Mouse (Mus musculus) limb, embryonic 11.5 days (tissue): ENCODE results near the gene Homer3. TPM values are rescaled to one million over a fixed set of nuclear protein-coding genes. Genes with fewer than 3 reads are reported as not detected.

Experiments
- ATAC-seq: fragments of 200-750 bp; cut with Nextera tagmentation; 2 replicates; pipeline ENCODE4 v1.8.0; 2017; ENCODE audit warnings: low read depth; ENCODE audit not compliant: insufficient number of reproducible peaks, low FRiP score, low TSS enrichment
- DNase-seq: peaks from one replicate; pipeline ENCODE4 v3.0.0-alpha.2; 2015; ENCODE audit warnings: low spot score
- H3K27ac ChIP-seq: fragments of 300-500 bp; sonication (generic); replicated peaks from 2 replicates; pipeline ENCODE4 v1.5.1; 2014; ENCODE audit warnings: low read depth, mild to moderate bottlenecking, low read length
- H3K27me3 ChIP-seq: fragments of 300-500 bp; sonication (generic); 2 replicates; pipeline ENCODE4 v1.6.1; 2014; ENCODE audit warnings: mild to moderate bottlenecking, low read length, mixed read lengths; ENCODE audit not compliant: control insufficient read depth, insufficient read depth
- H3K36me3 ChIP-seq: fragments of 300-500 bp; sonication (generic); 2 replicates; pipeline ENCODE4 v1.6.1; 2014; ENCODE audit warnings: mild to moderate bottlenecking, low read length, moderate library complexity, mixed read lengths; ENCODE audit not compliant: control insufficient read depth, insufficient read depth
- H3K4me1 ChIP-seq: fragments of 300-500 bp; sonication (generic); 2 replicates; pipeline ENCODE4 v1.6.1; 2014; ENCODE audit warnings: low read length, mixed read lengths; ENCODE audit not compliant: control insufficient read depth, insufficient read depth
- H3K4me2 ChIP-seq: fragments of 300-500 bp; sonication (generic); 2 replicates; pipeline ENCODE4 v1.6.1; 2014; ENCODE audit warnings: low read depth, mild to moderate bottlenecking, moderate library complexity; ENCODE audit not compliant: severe bottlenecking
- H3K4me3 ChIP-seq: fragments of 300-500 bp; sonication (generic); 2 replicates; pipeline ENCODE4 v1.5.1; 2014; ENCODE audit warnings: low read depth, low read length
- H3K9ac ChIP-seq: fragments of 300-500 bp; sonication (generic); 2 replicates; pipeline ENCODE4 v1.6.1; 2014; ENCODE audit warnings: mild to moderate bottlenecking, low read length
- H3K9me3 ChIP-seq: fragments of 300-500 bp; sonication (generic); 2 replicates; pipeline ENCODE4 v1.6.1; 2016; ENCODE audit warnings: low read length; ENCODE audit not compliant: control insufficient read depth
- WGBS: fragments of 180-500 bp; shearing (Covaris S2); extraction: QIAGEN DNeasy Blood & Tissue Kit; methylation state at CpG from one replicate; pipeline ENCODE4 v1.1.7; 2014; 5-methylcytosine and 5-hydroxymethylcytosine counted together
- polyA plus RNA-seq: library from polyadenylated mRNA; unstranded; fragments of >200 nt; fragmentation: Nextera tagmentation; extraction: Ambion mirVana; gene quantifications from 2 replicates; pipeline ENCODE4 v1.2.1, GENCODE M21; 2014

The Homer3 gene
- polyA plus RNA-seq: 75.2 and 78.6 TPM in 2 replicates

GRCm38 (mm10) chr8:70282603-70283135 lies at the start of gene Homer3:
Homer3 (plus strand) TSS chr8:70282827.
- DNase-seq: peak; percentile 94
- Histone ChIP-seq H3K4me1 (peaks cover 10% of the 10 kb centered on the region; the same call in 1 of the 2 replicates), H3K4me3 (peak within 1 kb of the TSS; percentile 98), H3K9ac (peak within 1 kb of the TSS; percentile 98), H3K36me3 (peaks cover 24% of the 10 kb centered on the region), H3K9me3 (peaks cover 4% of the 10 kb centered on the region; the same call in 1 of the 2 replicates), H3K27ac (peak within 1 kb of the TSS; percentile 38), H3K4me2 (peak within 1 kb of the TSS; percentile 88), H3K27me3 (no peaks in the 10 kb centered on the region)
- under 1% methylated on average over 36 of the region's 36 CpGs for WGBS
- ATAC-seq: peak; percentile 85

GRCm38 (mm10) chr8:70233606-70234005 lies 49.0 kb upstream of the Homer3 start:
- DNase-seq (no peak), ATAC-seq (no peak)
- Histone ChIP-seq H3K27me3 (no peaks in the 10 kb centered on the region), H3K4me3 (peak overlapping the region; percentile 65), H3K9ac (peak overlapping the region; percentile 67), H3K4me2 (peak overlapping the region; percentile 90), H3K4me1 (peaks cover 7% of the 10 kb centered on the region; the same call in 1 of the 2 replicates), H3K27ac (no peak overlapping the region), H3K9me3 (no peaks in the 10 kb centered on the region), H3K36me3 (peaks cover 6% of the 10 kb centered on the region)
- 11% methylated on average over 13 of the region's 13 CpGs for WGBS

GRCm38 (mm10) chr8:70234080-70234780 lies 48.4 kb upstream of the Homer3 start, which contains the start of the genes Sugp2 and Armc6:
Sugp2 (plus strand) TSS chr8:70234226.
Armc6 (minus strand) TSS chr8:70234466.
- DNase-seq (peak; percentile 93), ATAC-seq (peak; percentile 92)
- Histone ChIP-seq H3K9ac (peak within 1 kb of the TSS; percentile 67), H3K4me2 (peak within 1 kb of the TSS; percentile 90), H3K36me3 (peaks cover 6% of the 10 kb centered on the region), H3K4me1 (peaks cover 7% of the 10 kb centered on the region; the same call in 1 of the 2 replicates), H3K4me3 (peak within 1 kb of the TSS; percentile 65), H3K27ac (peak within 1 kb of the TSS; percentile 52; the same call in 1 of the 2 replicates), H3K27me3 (no peaks in the 10 kb centered on the region), H3K9me3 (no peaks in the 10 kb centered on the region)
- 0% methylated on average over 66 of the region's 67 CpGs for WGBS

GRCm38 (mm10) chr8:70234781-70235128 lies 47.9 kb upstream of the Homer3 start:
- no peak for DNase-seq
- ATAC-seq: no peak; the same call in 1 of the 2 replicates
- H3K4me2 ChIP-seq: peak overlapping the region; percentile 90
- peak overlapping the region; percentile 65 for H3K4me3 ChIP-seq
- H3K4me1 ChIP-seq: peaks cover 7% of the 10 kb centered on the region; the same call in 1 of the 2 replicates
- peaks cover 6% of the 10 kb centered on the region for H3K36me3 ChIP-seq
- H3K9me3 ChIP-seq: no peaks in the 10 kb centered on the region
- peak overlapping the region; percentile 67 for H3K9ac ChIP-seq
- H3K27me3 ChIP-seq: no peaks in the 10 kb centered on the region
- H3K27ac ChIP-seq: no peak overlapping the region; the same call in 1 of the 2 replicates
- WGBS: 0% methylated on average over 15 of the region's 15 CpGs

- Histone ChIP-seq H3K9me3 (no peaks in the 10 kb centered on the region), H3K9ac (no peak overlapping the region), H3K4me3 (no peak overlapping the region), H3K4me1 (peaks cover 7% of the 10 kb centered on the region; the same call in 1 of the 2 replicates), H3K36me3 (peaks cover 12% of the 10 kb centered on the region), H3K27me3 (no peaks in the 10 kb centered on the region), H3K27ac (no peak overlapping the region), H3K4me2 (no peak overlapping the region)
- 93% methylated on average over 2 of the region's 2 CpGs for WGBS
- no peak for DNase-seq
- ATAC-seq: no peak
Observed at GRCm38 (mm10) chr8:70237842-70238241, 44.8 kb upstream of the Homer3 start.

- Histone ChIP-seq H3K9ac (no peak overlapping the region), H3K4me1 (no peaks in the 10 kb centered on the region), H3K36me3 (peaks cover 25% of the 10 kb centered on the region), H3K27me3 (no peaks in the 10 kb centered on the region), H3K27ac (no peak overlapping the region), H3K4me2 (no peak overlapping the region), H3K4me3 (no peak overlapping the region), H3K9me3 (no peaks in the 10 kb centered on the region)
- WGBS: 84% methylated on average over 5 of the region's 5 CpGs
- ATAC-seq (no peak), DNase-seq (no peak)
Observed at GRCm38 (mm10) chr8:70240642-70241041, 42.0 kb upstream of the Homer3 start.

- DNase-seq: no peak
- no peaks in the 10 kb centered on the region for H3K27me3 ChIP-seq
- no peak overlapping the region for H3K9ac ChIP-seq
- no peak overlapping the region for H3K27ac ChIP-seq
- H3K4me2 ChIP-seq: no peak overlapping the region
- no peaks in the 10 kb centered on the region for H3K9me3 ChIP-seq
- no peaks in the 10 kb centered on the region for H3K4me1 ChIP-seq
- no peak for ATAC-seq
- WGBS: 95% methylated on average over 6 of the region's 6 CpGs
- no peak overlapping the region for H3K4me3 ChIP-seq
- H3K36me3 ChIP-seq: peaks cover 46% of the 10 kb centered on the region
Observed at GRCm38 (mm10) chr8:70246622-70247021, 36.0 kb upstream of the Homer3 start.

- Histone ChIP-seq H3K4me1 (no peaks in the 10 kb centered on the region), H3K27ac (no peak overlapping the region), H3K4me2 (no peak overlapping the region), H3K36me3 (peaks cover 45% of the 10 kb centered on the region), H3K9ac (no peak overlapping the region), H3K27me3 (no peaks in the 10 kb centered on the region), H3K4me3 (no peak overlapping the region), H3K9me3 (no peaks in the 10 kb centered on the region)
- 96% methylated on average over 3 of the region's 3 CpGs for WGBS
- ATAC-seq (no peak), DNase-seq (no peak)
Observed at GRCm38 (mm10) chr8:70247841-70248240, 34.8 kb upstream of the Homer3 start.
